Mouse (Mus musculus): ENCODE measurements around the gene Rrbp1. TPM values are rescaled to one million over a fixed set of nuclear protein-coding genes. Genes with fewer than 3 reads are reported as not detected.

Rrbp1 gene
- total RNA-seq (2014; rRNA removed) (33.8 and 33.9 TPM in 2 replicates), polyA plus RNA-seq (2015; fragmentation: Nextera tagmentation; extraction: Ambion mirVana) (16.9 and 22.4 TPM in 2 replicates)

- DNase-seq (ENCODE audit: low spot score): peak; percentile 99
- 0% methylated on average over 41 of the region's 53 CpGs for WGBS
- Histone ChIP-seq H3K27ac (ENCODE audit: low read depth, low read length) (peak within 1 kb of the TSS; percentile 83), H3K36me3 (ENCODE audit: insufficient read depth, low read length) (no peaks in the 10 kb centered on the region), H3K4me2 (ENCODE audit: low read depth, low read length, poor library complexity, severe bottlenecking) (peak within 1 kb of the TSS; percentile 60), H3K4me1 (ENCODE audit: insufficient read depth, low read length) (peaks cover 8% of the 10 kb centered on the region; the same call in 1 of the 2 replicates), H3K9ac (replicated peaks; ENCODE audit: low read length, poor library complexity, severe bottlenecking) (peak within 1 kb of the TSS; percentile 71), H3K4me3 (ENCODE audit: low read depth, low read length) (peak within 1 kb of the TSS; percentile 89), H3K9me3 (ENCODE audit: low read length) (no peaks in the 10 kb centered on the region), H3K27me3 (ENCODE audit: insufficient read depth, low read length) (no peaks in the 10 kb centered on the region)
- TF ChIP-seq CTCF (IDR thresholded peaks at IDR 0.05): no peak
- ATAC-seq (ENCODE audit: low FRiP score): peak; percentile 100
Measured at GRCm38 (mm10) chr2:144011080-144011551, at the start of gene Rrbp1. TSS of gene Rrbp1 (minus strand) at chr2:144011263.

- Histone ChIP-seq H3K9me3 (ENCODE audit: low read length) (no peaks in the 10 kb centered on the region), H3K4me2 (ENCODE audit: low read depth, low read length, poor library complexity, severe bottlenecking) (no peak overlapping the region), H3K9ac (replicated peaks; ENCODE audit: low read length, poor library complexity, severe bottlenecking) (no peak overlapping the region), H3K4me1 (ENCODE audit: insufficient read depth, low read length) (no peaks in the 10 kb centered on the region), H3K27me3 (ENCODE audit: insufficient read depth, low read length) (no peaks in the 10 kb centered on the region), H3K27ac (ENCODE audit: low read depth, low read length) (no peak overlapping the region), H3K36me3 (ENCODE audit: insufficient read depth, low read length) (no peaks in the 10 kb centered on the region), H3K4me3 (ENCODE audit: low read depth, low read length) (no peak overlapping the region)
- no peak for TF ChIP-seq CTCF (IDR thresholded peaks at IDR 0.05)
- DNase-seq (ENCODE audit: low spot score): no peak
- no peak for ATAC-seq (ENCODE audit: low FRiP score)
- 76% methylated on average over 2 of the region's 2 CpGs for WGBS
Measured at GRCm38 (mm10) chr2:144057735-144058134, 46.7 kb upstream of the Rrbp1 start.

GRCm38 (mm10) chr2:144052410-144053065 is 41.5 kb upstream of the Rrbp1 start:
- TF ChIP-seq CTCF (IDR thresholded peaks at IDR 0.05): no peak
- ATAC-seq (ENCODE audit: low FRiP score): peak; percentile 69; the same call in 1 of the 2 replicates
- H3K4me3 ChIP-seq (ENCODE audit: low read depth, low read length): no peak overlapping the region
- H3K36me3 ChIP-seq (ENCODE audit: insufficient read depth, low read length): no peaks in the 10 kb centered on the region
- no peaks in the 10 kb centered on the region for H3K4me1 ChIP-seq (ENCODE audit: insufficient read depth, low read length)
- H3K27me3 ChIP-seq (ENCODE audit: insufficient read depth, low read length): no peaks in the 10 kb centered on the region
- 90% methylated on average over 8 of the region's 8 CpGs for WGBS
- H3K9me3 ChIP-seq (ENCODE audit: low read length): no peaks in the 10 kb centered on the region
- H3K4me2 ChIP-seq (ENCODE audit: low read depth, low read length, poor library complexity, severe bottlenecking): no peak overlapping the region
- DNase-seq (ENCODE audit: low spot score): peak; percentile 83
- H3K9ac ChIP-seq (replicated peaks; ENCODE audit: low read length, poor library complexity, severe bottlenecking): no peak overlapping the region
- no peak overlapping the region for H3K27ac ChIP-seq (ENCODE audit: low read depth, low read length)

- Histone ChIP-seq H3K27me3 (ENCODE audit: insufficient read depth, low read length) (no peaks in the 10 kb centered on the region), H3K9ac (replicated peaks; ENCODE audit: low read length, poor library complexity, severe bottlenecking) (no peak overlapping the region), H3K27ac (ENCODE audit: low read depth, low read length) (no peak overlapping the region), H3K4me1 (ENCODE audit: insufficient read depth, low read length) (peaks cover 3% of the 10 kb centered on the region; the same call in 1 of the 2 replicates), H3K9me3 (ENCODE audit: low read length) (no peaks in the 10 kb centered on the region), H3K4me2 (ENCODE audit: low read depth, low read length, poor library complexity, severe bottlenecking) (no peak overlapping the region), H3K4me3 (ENCODE audit: low read depth, low read length) (no peak overlapping the region), H3K36me3 (ENCODE audit: insufficient read depth, low read length) (no peaks in the 10 kb centered on the region)
- ATAC-seq (ENCODE audit: low FRiP score) (no peak), DNase-seq (ENCODE audit: low spot score) (no peak)
- WGBS: 93% methylated on average over 6 of the region's 6 CpGs
- no peak for TF ChIP-seq CTCF (IDR thresholded peaks at IDR 0.05)
Measured at GRCm38 (mm10) chr2:144050861-144051260, 39.8 kb upstream of the Rrbp1 start.

GRCm38 (mm10) chr2:144050146-144050680 is 39.1 kb upstream of the Rrbp1 start:
- Histone ChIP-seq H3K9me3 (ENCODE audit: low read length) (no peaks in the 10 kb centered on the region), H3K4me2 (ENCODE audit: low read depth, low read length, poor library complexity, severe bottlenecking) (no peak overlapping the region), H3K27ac (ENCODE audit: low read depth, low read length) (no peak overlapping the region), H3K4me1 (ENCODE audit: insufficient read depth, low read length) (peaks cover 3% of the 10 kb centered on the region; the same call in 1 of the 2 replicates), H3K27me3 (ENCODE audit: insufficient read depth, low read length) (no peaks in the 10 kb centered on the region), H3K4me3 (ENCODE audit: low read depth, low read length) (no peak overlapping the region), H3K9ac (replicated peaks; ENCODE audit: low read length, poor library complexity, severe bottlenecking) (no peak overlapping the region), H3K36me3 (ENCODE audit: insufficient read depth, low read length) (no peaks in the 10 kb centered on the region)
- WGBS: 84% methylated on average over 8 of the region's 8 CpGs
- DNase-seq (ENCODE audit: low spot score) (no peak), ATAC-seq (ENCODE audit: low FRiP score) (no peak)
- TF ChIP-seq CTCF (IDR thresholded peaks at IDR 0.05): no peak

GRCm38 (mm10) chr2:144046916-144047315 is 35.9 kb upstream of the Rrbp1 start:
- DNase-seq (ENCODE audit: low spot score) (no peak), ATAC-seq (ENCODE audit: low FRiP score) (no peak)
- H3K4me1 ChIP-seq (ENCODE audit: insufficient read depth, low read length): peaks cover 3% of the 10 kb centered on the region; the same call in 1 of the 2 replicates
- H3K9me3 ChIP-seq (ENCODE audit: low read length): no peaks in the 10 kb centered on the region
- WGBS: 80% methylated on average over 11 of the region's 11 CpGs
- H3K27ac ChIP-seq (ENCODE audit: low read depth, low read length): 0 out of 2 replicates have a peak overlapping the region, but pooled peaks have one; percentile 7
- H3K36me3 ChIP-seq (ENCODE audit: insufficient read depth, low read length): no peaks in the 10 kb centered on the region
- H3K4me2 ChIP-seq (ENCODE audit: low read depth, low read length, poor library complexity, severe bottlenecking): no peak overlapping the region
- no peaks in the 10 kb centered on the region for H3K27me3 ChIP-seq (ENCODE audit: insufficient read depth, low read length)
- H3K4me3 ChIP-seq (ENCODE audit: low read depth, low read length): no peak overlapping the region
- H3K9ac ChIP-seq (replicated peaks; ENCODE audit: low read length, poor library complexity, severe bottlenecking): no peak overlapping the region
- no peak for TF ChIP-seq CTCF (IDR thresholded peaks at IDR 0.05)
